15 mouse cellular contexts compared by ENCODE assay signal in the genomic region with DNA sequence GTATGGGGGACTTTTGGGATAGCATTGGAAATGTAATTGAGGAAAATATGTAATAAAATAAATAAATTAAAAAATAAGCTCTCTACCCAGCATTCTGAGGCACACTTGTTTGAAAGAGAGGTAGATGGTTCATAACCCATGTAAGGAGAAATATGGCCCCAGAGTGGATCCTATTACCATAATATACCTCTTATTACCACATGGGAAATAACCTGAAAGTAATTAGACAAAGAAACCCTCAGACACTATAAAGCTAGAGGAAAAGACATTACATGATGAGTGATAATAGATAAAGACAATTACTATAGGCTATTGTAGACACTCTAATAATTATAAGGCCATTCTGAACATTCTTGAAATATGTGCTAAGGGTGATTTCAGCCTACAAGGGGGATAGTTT.
"Had no signal": no experiment of that assay in that cellular context is flagged by ENCODE, and none has a peak within 500 bp of the region (broad histone marks: within the 10 kb centered on the region; RNA-seq: fewer than 3 reads in every experiment).

No protein-coding gene starts in this region.

- H3K9ac ChIP-seq: neural tube, embryonic 12.5 days; stomach, embryonic 15.5 days had no signal

- H3K4me2 ChIP-seq: neural tube, embryonic 12.5 days; stomach, embryonic 15.5 days had no signal

- H3K27ac ChIP-seq: neural tube, embryonic 12.5 days; stomach, embryonic 15.5 days; stomach, postnatal 0 days had no signal

- H3K27me3 ChIP-seq: neural tube, embryonic 12.5 days; stomach, embryonic 15.5 days had no signal

- H3K9me3 ChIP-seq: neural tube, embryonic 12.5 days; stomach, embryonic 15.5 days had no signal

- H3K4me3 ChIP-seq: neural tube, embryonic 12.5 days; stomach, embryonic 15.5 days had no signal

- H3K36me3 ChIP-seq: neural tube, embryonic 12.5 days; stomach, embryonic 15.5 days had no signal

- H3K4me1 ChIP-seq: neural tube, embryonic 12.5 days; stomach, embryonic 15.5 days had no signal

- DNase-seq: retina, postnatal 1 day; right cerebral cortex, adult 18-20 months; right cerebral cortex, postnatal 14 days; right cerebral cortex, postnatal 25 days; right cerebral cortex, postnatal 4 days; spleen, adult 18-20 months; thymus, adult 18-20 months; thymus, adult 2 months; thymus, postnatal 14 days; thymus, postnatal 25 days; thymus, postnatal 36 days; thymus, postnatal 4 days had no signal
